Mouse (Mus musculus) embryonic facial prominence, embryonic 10.5 days (tissue): ENCODE measurements around the gene Gpank1. TPM values are rescaled to one million over a fixed set of nuclear protein-coding genes. Genes with fewer than 3 reads are reported as not detected.

ENCODE experiments used
- DNase-seq: peaks from one replicate; pipeline ENCODE4 v3.0.0-alpha.2; 2017; ENCODE audit warnings: low spot score
- H3K27ac ChIP-seq: fragments of 300-500 bp; sonication (generic); replicated peaks from 2 replicates; pipeline ENCODE4 v1.5.1; 2016; ENCODE audit warnings: mild to moderate bottlenecking
- H3K27me3 ChIP-seq: fragments of 300-500 bp; sonication (generic); replicated peaks from 2 replicates; pipeline ENCODE4 v1.6.1; 2016; ENCODE audit warnings: low read depth, mild to moderate bottlenecking; ENCODE audit not compliant: poor library complexity, severe bottlenecking
- H3K36me3 ChIP-seq: fragments of 300-500 bp; sonication (generic); replicated peaks from 2 replicates; pipeline ENCODE4 v1.6.1; 2016; ENCODE audit warnings: mild to moderate bottlenecking, moderate library complexity
- H3K4me1 ChIP-seq: fragments of 300-500 bp; sonication (generic); 2 replicates; pipeline ENCODE4 v1.6.1; 2016
- H3K4me3 ChIP-seq: fragments of 300-500 bp; sonication (generic); 2 replicates; pipeline ENCODE4 v1.5.1; 2016; ENCODE audit warnings: mild to moderate bottlenecking, moderate library complexity
- H3K9me3 ChIP-seq: fragments of 300-500 bp; sonication (generic); 2 replicates; pipeline ENCODE4 v1.6.1; 2016; ENCODE audit warnings: mild to moderate bottlenecking
- WGBS: fragments of 180-500 bp; shearing (Covaris S2); methylation state at CpG from one replicate; pipeline ENCODE4 v1.1.7; 2016; 5-methylcytosine and 5-hydroxymethylcytosine counted together
- polyA plus RNA-seq: library from polyadenylated mRNA; unstranded; fragments of >200 nt; fragmentation: Nextera tagmentation; extraction: Ambion mirVana; gene quantifications from 2 replicates; pipeline ENCODE4 v1.2.1, GENCODE M21; 2016

Gene Gpank1
- polyA plus RNA-seq, 1 experiment from 2014 or later, result 32.5 TPM

DNA sequence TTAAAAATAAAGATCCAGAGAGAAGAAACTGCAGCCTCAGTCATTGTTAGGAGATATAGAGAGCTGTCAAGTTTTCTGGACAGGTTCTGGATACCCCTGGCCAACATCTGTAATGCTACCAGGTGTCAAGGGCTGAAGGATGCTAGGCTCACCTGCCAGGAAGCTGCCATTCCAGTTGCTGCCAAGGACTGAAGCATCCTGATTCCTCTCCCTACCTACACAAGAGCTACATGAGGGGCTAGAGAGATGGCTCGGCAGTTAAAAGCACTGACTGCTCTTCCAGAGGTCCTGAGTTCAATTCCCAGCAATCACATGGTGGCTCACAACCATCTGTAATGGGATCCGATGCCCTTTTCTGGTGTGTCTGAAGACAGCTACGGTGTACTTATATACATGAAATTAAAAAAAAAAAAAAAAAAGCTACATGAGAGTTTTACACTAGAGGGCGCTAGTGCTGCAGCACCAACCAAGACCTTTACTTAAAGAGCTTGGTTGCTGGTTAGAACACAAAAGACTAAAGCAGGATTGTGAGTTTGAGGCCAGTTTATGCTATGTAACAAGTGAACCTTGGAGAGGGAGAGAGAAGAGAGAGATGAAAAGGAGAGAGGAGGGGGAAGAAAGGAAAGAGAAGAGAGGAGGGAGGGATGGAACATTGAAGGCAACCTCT lies 47.4 kb downstream of the Gpank1 start:
- H3K36me3 ChIP-seq, result no peaks in the 10 kb centered on the region
- no peak overlapping the region for H3K27ac ChIP-seq
- no peaks in the 10 kb centered on the region for H3K9me3 ChIP-seq
- H3K4me3 ChIP-seq, result no peak overlapping the region
- peaks cover 12% of the 10 kb centered on the region for H3K4me1 ChIP-seq
- no peaks in the 10 kb centered on the region for H3K27me3 ChIP-seq
- WGBS, result 23% methylated on average over 4 of the region's 4 CpGs
- DNase-seq, result no peak

DNA sequence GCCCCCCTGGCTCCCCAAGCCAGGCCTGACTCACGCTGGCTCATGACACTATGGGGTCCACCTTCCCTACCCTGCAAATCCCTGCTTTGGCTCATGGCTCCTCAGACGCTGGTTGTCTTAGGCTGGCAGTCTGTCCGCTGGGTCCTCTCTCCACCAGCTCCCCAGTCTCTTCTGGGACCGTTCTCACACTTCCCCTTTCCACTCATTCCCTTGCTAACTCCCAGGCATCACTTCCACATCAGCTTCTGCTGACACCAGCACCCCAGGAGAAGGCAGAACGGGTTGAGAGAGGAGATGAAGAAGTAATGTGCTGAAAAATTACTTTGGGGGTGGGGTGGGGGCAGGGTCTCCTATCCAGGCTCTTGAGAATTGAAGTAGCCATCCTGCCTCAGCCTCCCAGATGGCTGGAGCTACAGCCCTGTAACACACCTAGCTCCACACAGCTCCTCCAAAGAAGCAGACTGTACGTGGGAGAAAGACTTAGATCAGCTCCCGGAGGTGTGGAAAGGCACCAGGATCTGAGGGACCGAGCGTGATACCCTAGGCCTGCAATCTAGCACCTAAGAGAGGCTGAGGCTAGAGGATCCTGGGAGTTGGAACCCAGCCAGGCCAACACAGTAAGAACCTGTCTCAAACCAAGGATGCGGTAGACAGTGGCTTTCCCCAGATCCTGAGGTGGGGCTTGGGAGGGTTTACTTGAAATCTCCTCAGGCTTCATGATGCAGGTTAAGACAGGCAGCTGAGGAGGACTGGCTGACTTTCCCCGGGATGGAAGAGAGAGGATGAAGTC lies 51.4 kb downstream of the Gpank1 start:
- no peaks in the 10 kb centered on the region for H3K36me3 ChIP-seq
- no peaks in the 10 kb centered on the region for H3K27me3 ChIP-seq
- DNase-seq, result no peak
- 77% methylated on average over 11 of the region's 11 CpGs for WGBS
- peaks cover 3% of the 10 kb centered on the region; the same call in 1 of the 2 replicates for H3K4me1 ChIP-seq
- 0 out of 2 replicates have a peak overlapping the region, but pooled peaks have one; percentile 13 for H3K4me3 ChIP-seq
- H3K9me3 ChIP-seq, result no peaks in the 10 kb centered on the region
- no peak overlapping the region for H3K27ac ChIP-seq

DNA sequence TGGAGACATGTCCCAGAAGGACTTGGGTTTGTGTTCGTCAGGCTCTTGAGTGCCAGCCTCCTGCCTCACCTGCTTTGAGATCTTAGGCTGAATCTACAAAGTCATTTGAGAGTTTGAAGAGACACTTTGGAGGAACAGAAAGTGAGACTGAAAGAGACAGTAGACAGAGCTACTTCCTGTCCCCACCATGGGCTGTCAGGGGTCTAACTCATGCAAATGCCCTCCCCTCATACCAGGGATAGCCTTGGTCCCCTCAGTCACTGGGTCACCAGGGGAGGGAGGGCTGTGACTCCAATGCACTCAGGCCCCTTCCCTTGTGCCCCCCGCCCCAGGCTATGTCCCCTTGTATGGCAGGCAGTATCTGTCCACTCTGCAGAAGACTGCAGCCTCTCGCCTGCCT lies 52.1 kb downstream of the Gpank1 start:
- H3K36me3 ChIP-seq, result no peaks in the 10 kb centered on the region
- H3K27ac ChIP-seq, result no peak overlapping the region; the same call in 1 of the 2 replicates
- no peaks in the 10 kb centered on the region for H3K27me3 ChIP-seq
- 85% methylated on average over 3 of the region's 3 CpGs for WGBS
- H3K9me3 ChIP-seq, result no peaks in the 10 kb centered on the region
- H3K4me3 ChIP-seq, result no peak overlapping the region
- no peak for DNase-seq
- H3K4me1 ChIP-seq, result peaks cover 3% of the 10 kb centered on the region; the same call in 1 of the 2 replicates

Other genes starting within 250 kb of the Gpank1 start
- 4.8 and 6.2 TPM in 2 replicates for gene Zbtb12, start 242.0 kb upstream of the Gpank1 start, polyA plus RNA-seq
- gene Gm20547, start 239.4 kb upstream of the Gpank1 start, polyA plus RNA-seq, result not detected in 2 replicates
- gene C2, start 223.2 kb upstream of the Gpank1 start, polyA plus RNA-seq, result 0.55 and 1.6 TPM in 2 replicates
- gene Ehmt2, start 223.0 kb upstream of the Gpank1 start, polyA plus RNA-seq, result 96.5 and 103 TPM in 2 replicates
- gene Slc44a4, start 207.0 kb upstream of the Gpank1 start, polyA plus RNA-seq, result 0.21 and 0.44 TPM in 2 replicates
- 14.0 and 19.3 TPM in 2 replicates for gene Neu1, start 190.2 kb upstream of the Gpank1 start, polyA plus RNA-seq
- gene Hspa1b, start 162.2 kb upstream of the Gpank1 start, polyA plus RNA-seq, result 0.13 and 0.15 TPM in 2 replicates
- not detected in 2 replicates for gene Gm20481, start 151.5 kb upstream of the Gpank1 start, polyA plus RNA-seq
- 1.3 and 1.9 TPM in 2 replicates for gene Hspa1a, start 149.3 kb upstream of the Gpank1 start, polyA plus RNA-seq
- gene Hspa1l, start 148.8 kb upstream of the Gpank1 start, polyA plus RNA-seq, result 1.1 TPM in 2 replicates
- gene Lsm2, start 139.6 kb upstream of the Gpank1 start, polyA plus RNA-seq, result 339 and 361 TPM in 2 replicates
- gene Vars, start 120.5 kb upstream of the Gpank1 start, polyA plus RNA-seq, result 197 and 223 TPM in 2 replicates
- 0.18 and 0.21 TPM in 2 replicates for gene Vwa7, start 104.9 kb upstream of the Gpank1 start, polyA plus RNA-seq
- gene Sapcd1, start 93.4 kb upstream of the Gpank1 start, polyA plus RNA-seq, result 4.2 and 5.6 TPM in 2 replicates
- gene Msh5, start 74.7 kb upstream of the Gpank1 start, polyA plus RNA-seq, result 3.9 and 4.4 TPM in 2 replicates
- 190 and 191 TPM in 2 replicates for gene Clic1, start 71.5 kb upstream of the Gpank1 start, polyA plus RNA-seq
- gene Ddah2, start 62.4 kb upstream of the Gpank1 start, polyA plus RNA-seq, result 482 and 503 TPM in 2 replicates
- 0.31 and 0.35 TPM in 2 replicates for gene Ly6g6c, start 56.1 kb upstream of the Gpank1 start, polyA plus RNA-seq
- 0.52 and 0.93 TPM in 2 replicates for gene Mpig6b, start 55.3 kb upstream of the Gpank1 start, polyA plus RNA-seq
- 0.83 and 1.00 TPM in 2 replicates for gene Ly6g6e, start 44.6 kb upstream of the Gpank1 start, polyA plus RNA-seq
- 1.3 TPM in 1 of 2 replicates, not detected in the other for gene Ly6g6d, start 43.4 kb upstream of the Gpank1 start, polyA plus RNA-seq
- gene Ly6g6f, start 35.8 kb upstream of the Gpank1 start, polyA plus RNA-seq, result 0.51 and 0.62 TPM in 2 replicates
- gene Abhd16a, start 32.2 kb upstream of the Gpank1 start, polyA plus RNA-seq, result 59.4 and 60.0 TPM in 2 replicates
- gene Ly6g5c, start 13.2 kb upstream of the Gpank1 start, polyA plus RNA-seq, result not detected in 2 replicates
- 1.5 and 1.6 TPM in 2 replicates for gene Ly6g5b, start 6.0 kb upstream of the Gpank1 start, polyA plus RNA-seq
- gene Csnk2b, start 598 bp downstream of the Gpank1 start, polyA plus RNA-seq, result 283 and 288 TPM in 2 replicates
- gene D17H6S53E, start 4.9 kb downstream of the Gpank1 start, polyA plus RNA-seq, result 9.6 and 9.7 TPM in 2 replicates
- gene Apom, start 10.6 kb downstream of the Gpank1 start, polyA plus RNA-seq, result 0.40 and 0.69 TPM in 2 replicates
- gene Bag6, start 13.7 kb downstream of the Gpank1 start, polyA plus RNA-seq, result 73.8 and 77.8 TPM in 2 replicates
- gene Prrc2a, start 43.4 kb downstream of the Gpank1 start, polyA plus RNA-seq, result 203 and 205 TPM in 2 replicates
- gene Aif1, start 54.6 kb downstream of the Gpank1 start, polyA plus RNA-seq, result 2.9 and 3.9 TPM in 2 replicates
- gene Lst1, start 67.0 kb downstream of the Gpank1 start, polyA plus RNA-seq, result 2.6 and 6.9 TPM in 2 replicates
- gene Ltb, start 73.0 kb downstream of the Gpank1 start, polyA plus RNA-seq, result 0.16 and 0.34 TPM in 2 replicates
- not detected in 2 replicates for gene Tnf, start 80.6 kb downstream of the Gpank1 start, polyA plus RNA-seq
- gene Lta, start 83.9 kb downstream of the Gpank1 start, polyA plus RNA-seq, result not detected in 2 replicates
- 0.33 and 0.40 TPM in 2 replicates for gene Gm16181, start 99.4 kb downstream of the Gpank1 start, polyA plus RNA-seq
- gene Atp6v1g2, start 112.2 kb downstream of the Gpank1 start, polyA plus RNA-seq, result 5.2 and 5.6 TPM in 2 replicates
- 9.3 and 9.6 TPM in 2 replicates for gene Nfkbil1, start 114.3 kb downstream of the Gpank1 start, polyA plus RNA-seq
- gene Ddx39b, start 120.3 kb downstream of the Gpank1 start, polyA plus RNA-seq, result 726 and 735 TPM in 2 replicates
- 30.3 and 32.9 TPM in 2 replicates for gene H2-D1, start 141.3 kb downstream of the Gpank1 start, polyA plus RNA-seq
- not detected in 2 replicates for gene H2-Q1, start 198.9 kb downstream of the Gpank1 start, polyA plus RNA-seq
- 0.75 and 0.88 TPM in 2 replicates for gene H2-Q2, start 220.8 kb downstream of the Gpank1 start, polyA plus RNA-seq